Mouse (Mus musculus) forebrain, embryonic 14.5 days (tissue): Measurements from ENCODE around the gene Sox8. TPM values are rescaled to one million over a fixed set of nuclear protein-coding genes. Genes with fewer than 3 reads are reported as not detected.

Experiments used
- ATAC-seq: fragments of 200-750 bp; cut with Nextera tagmentation; 2 replicates; pipeline ENCODE4 v1.8.0; 2017; ENCODE audit warnings: mild to moderate bottlenecking, moderate library complexity
- DNase-seq: peaks from one replicate; pipeline ENCODE4 v3.0.0-alpha.2; 2015; ENCODE audit warnings: low spot score
- H3K27ac ChIP-seq: fragments of 300-500 bp; sonication (generic); 2 replicates; pipeline ENCODE4 v1.5.1; 2014; ENCODE audit warnings: low read depth, mild to moderate bottlenecking, control low read depth, low read length, moderate library complexity
- H3K27me3 ChIP-seq: fragments of 300-500 bp; sonication (generic); replicated peaks from 2 replicates; pipeline ENCODE4 v1.6.1; 2014; ENCODE audit warnings: low read length, control low read depth, mixed read lengths; ENCODE audit not compliant: control insufficient read depth, insufficient read depth
- H3K36me3 ChIP-seq: fragments of 300-500 bp; sonication (generic); 2 replicates; pipeline ENCODE4 v1.6.1; 2014; ENCODE audit warnings: low read length, control low read depth; ENCODE audit not compliant: control insufficient read depth, insufficient read depth
- H3K4me1 ChIP-seq: fragments of 300-500 bp; sonication (generic); 2 replicates; pipeline ENCODE4 v1.6.1; 2014; ENCODE audit warnings: antibody characterized with exemption, low read length, control low read depth; ENCODE audit not compliant: control insufficient read depth, insufficient read depth
- H3K4me2 ChIP-seq: fragments of 300-500 bp; sonication (generic); 2 replicates; pipeline ENCODE4 v1.6.1; 2014; ENCODE audit warnings: mild to moderate bottlenecking, control low read depth, low read length
- H3K4me3 ChIP-seq: fragments of 300-500 bp; sonication (generic); 2 replicates; pipeline ENCODE4 v1.5.1; 2014; ENCODE audit warnings: low read depth, low read length, control low read depth
- H3K9ac ChIP-seq: fragments of 300-500 bp; sonication (generic); 2 replicates; pipeline ENCODE4 v1.6.1; 2014; ENCODE audit warnings: mild to moderate bottlenecking, low read length, control low read depth, moderate library complexity
- H3K9me3 ChIP-seq: fragments of 300-500 bp; sonication (generic); replicated peaks from 2 replicates; pipeline ENCODE4 v1.6.1; 2016; ENCODE audit warnings: low read length, control low read depth, mixed read lengths; ENCODE audit not compliant: control insufficient read depth
- WGBS: fragments of 180-500 bp; shearing (Covaris S2); extraction: QIAGEN DNeasy Blood & Tissue Kit; methylation state at CpG from one replicate; pipeline ENCODE4 v1.1.7; 2014; 5-methylcytosine and 5-hydroxymethylcytosine counted together
- polyA plus RNA-seq: library from polyadenylated mRNA; unstranded; fragments of >200 nt; fragmentation: Nextera tagmentation; extraction: Ambion mirVana; gene quantifications from 2 replicates; pipeline ENCODE4 v1.2.1, GENCODE M21; 2014

Gene Sox8
- polyA plus RNA-seq, 1 experiment from 2014 or later = 17.6 TPM

GRCm38 (mm10) chr17:25530357-25531022 is 40.0 kb downstream of the Sox8 start:
- ATAC-seq = no peak
- Histone ChIP-seq H3K9ac (no peak overlapping the region), H3K4me3 (no peak overlapping the region), H3K36me3 (no peaks in the 10 kb centered on the region), H3K27ac (no peak overlapping the region), H3K9me3 (no peaks in the 10 kb centered on the region), H3K4me2 (no peak overlapping the region), H3K4me1 (no peaks in the 10 kb centered on the region), H3K27me3 (no peaks in the 10 kb centered on the region)
- no peak for DNase-seq
- WGBS = 66% methylated on average over 8 of the region's 8 CpGs

GRCm38 (mm10) chr17:25522080-25522479 is 48.4 kb downstream of the Sox8 start:
- H3K4me1 ChIP-seq = no peaks in the 10 kb centered on the region
- no peak overlapping the region for H3K4me3 ChIP-seq
- H3K27ac ChIP-seq = no peak overlapping the region
- no peak overlapping the region for H3K4me2 ChIP-seq
- no peaks in the 10 kb centered on the region for H3K27me3 ChIP-seq
- DNase-seq = no peak
- no peak for ATAC-seq
- no peaks in the 10 kb centered on the region for H3K9me3 ChIP-seq
- WGBS = 89% methylated on average over 12 of the region's 12 CpGs
- no peak overlapping the region for H3K9ac ChIP-seq
- H3K36me3 ChIP-seq = no peaks in the 10 kb centered on the region

- Histone ChIP-seq H3K9ac (no peak overlapping the region), H3K4me3 (no peak overlapping the region), H3K4me2 (no peak overlapping the region), H3K36me3 (no peaks in the 10 kb centered on the region), H3K27ac (no peak overlapping the region), H3K9me3 (no peaks in the 10 kb centered on the region), H3K4me1 (no peaks in the 10 kb centered on the region), H3K27me3 (no peaks in the 10 kb centered on the region)
- ATAC-seq (0 out of 2 replicates have a peak, but pooled peaks have one; percentile 26), DNase-seq (peak; percentile 46)
- WGBS = 41% methylated on average over 9 of the region's 9 CpGs
These were observed 50.0 kb downstream of the Sox8 start for GRCm38 (mm10) chr17:25520492-25520891.

- ATAC-seq = no peak
These were observed 51.0 kb downstream of the Sox8 start for GRCm38 (mm10) chr17:25519511-25519910.

GRCm38 (mm10) chr17:25518144-25518543 is 52.3 kb downstream of the Sox8 start:
- Histone ChIP-seq H3K4me1 (no peaks in the 10 kb centered on the region), H3K4me2 (no peak overlapping the region), H3K36me3 (no peaks in the 10 kb centered on the region), H3K9me3 (no peaks in the 10 kb centered on the region), H3K27me3 (no peaks in the 10 kb centered on the region), H3K27ac (no peak overlapping the region), H3K9ac (no peak overlapping the region), H3K4me3 (no peak overlapping the region)
- 51% methylated on average over 15 of the region's 17 CpGs for WGBS
- DNase-seq = peak; percentile 66
- peak; percentile 77 for ATAC-seq

More at GRCm38 (mm10) chr17:25519511-25519910, 51.0 kb downstream of the Sox8 start:
- Histone ChIP-seq H3K4me1 (no peaks in the 10 kb centered on the region), H3K4me2 (no peak overlapping the region), H3K27ac (no peak overlapping the region), H3K4me3 (no peak overlapping the region), H3K9me3 (no peaks in the 10 kb centered on the region), H3K36me3 (no peaks in the 10 kb centered on the region), H3K27me3 (no peaks in the 10 kb centered on the region), H3K9ac (no peak overlapping the region)
- 62% methylated on average over 5 of the region's 5 CpGs for WGBS
- DNase-seq = peak; percentile 9

- H3K4me1 ChIP-seq = no peaks in the 10 kb centered on the region
- DNase-seq (no peak), ATAC-seq (no peak)
- 54% methylated on average over 5 of the region's 5 CpGs for WGBS
- no peaks in the 10 kb centered on the region for H3K36me3 ChIP-seq
- H3K9ac ChIP-seq = no peak overlapping the region
- no peaks in the 10 kb centered on the region for H3K27me3 ChIP-seq
- H3K9me3 ChIP-seq = no peaks in the 10 kb centered on the region
- no peak overlapping the region for H3K27ac ChIP-seq
- H3K4me2 ChIP-seq = no peak overlapping the region
- H3K4me3 ChIP-seq = no peak overlapping the region
These were observed 54.2 kb downstream of the Sox8 start for GRCm38 (mm10) chr17:25516315-25516714.

Other genes with a start within 250 kb of the Sox8 start
- not detected in 2 replicates for gene Tpsab1, start 225.1 kb downstream of the Sox8 start, polyA plus RNA-seq
- gene Tpsb2, start 204.4 kb downstream of the Sox8 start, polyA plus RNA-seq = 0.25 TPM in 1 of 2 replicates, not detected in the other
- gene Tpsg1, start 201.4 kb downstream of the Sox8 start, polyA plus RNA-seq = 0.48 and 1.1 TPM in 2 replicates
- 5.5 and 11.0 TPM in 2 replicates for gene Cacna1h, start 136.9 kb downstream of the Sox8 start, polyA plus RNA-seq
- gene Tekt4, start 116.1 kb downstream of the Sox8 start, polyA plus RNA-seq = 1.2 and 1.4 TPM in 2 replicates
- 0.13 and 0.20 TPM in 2 replicates for gene Sstr5, start 73.4 kb downstream of the Sox8 start, polyA plus RNA-seq
- 18.8 and 19.1 TPM in 2 replicates for gene Lmf1, start 8.4 kb upstream of the Sox8 start, polyA plus RNA-seq
- gene Gng13, start 146.5 kb upstream of the Sox8 start, polyA plus RNA-seq = 2.7 and 7.8 TPM in 2 replicates
- gene Chtf18, start 156.7 kb upstream of the Sox8 start, polyA plus RNA-seq = 7.1 and 8.6 TPM in 2 replicates
- 26.6 and 28.9 TPM in 2 replicates for gene Rpusd1, start 157.0 kb upstream of the Sox8 start, polyA plus RNA-seq
- not detected in 2 replicates for gene Mslnl, start 165.4 kb upstream of the Sox8 start, polyA plus RNA-seq
- gene Msln, start 183.7 kb upstream of the Sox8 start, polyA plus RNA-seq = 0.14 and 0.48 TPM in 2 replicates
- 30.2 and 32.0 TPM in 2 replicates for gene Narfl, start 203.1 kb upstream of the Sox8 start, polyA plus RNA-seq
- gene Haghl, start 215.0 kb upstream of the Sox8 start, polyA plus RNA-seq = 106 and 130 TPM in 2 replicates
- gene Ccdc78, start 215.9 kb upstream of the Sox8 start, polyA plus RNA-seq = 0.14 TPM in 1 of 2 replicates, not detected in the other
- gene Fam173a, start 222.2 kb upstream of the Sox8 start, polyA plus RNA-seq = 72.6 and 82.3 TPM in 2 replicates
- gene AC134908.4, start 225.0 kb upstream of the Sox8 start, polyA plus RNA-seq = 0.57 and 0.88 TPM in 2 replicates
- gene Metrn, start 226.4 kb upstream of the Sox8 start, polyA plus RNA-seq = 8.4 and 9.8 TPM in 2 replicates
- 14.0 and 17.6 TPM in 2 replicates for gene Fbxl16, start 238.4 kb upstream of the Sox8 start, polyA plus RNA-seq